Comparison of ENCODE assay signal across 11 mouse cellular contexts in the genomic region with DNA sequence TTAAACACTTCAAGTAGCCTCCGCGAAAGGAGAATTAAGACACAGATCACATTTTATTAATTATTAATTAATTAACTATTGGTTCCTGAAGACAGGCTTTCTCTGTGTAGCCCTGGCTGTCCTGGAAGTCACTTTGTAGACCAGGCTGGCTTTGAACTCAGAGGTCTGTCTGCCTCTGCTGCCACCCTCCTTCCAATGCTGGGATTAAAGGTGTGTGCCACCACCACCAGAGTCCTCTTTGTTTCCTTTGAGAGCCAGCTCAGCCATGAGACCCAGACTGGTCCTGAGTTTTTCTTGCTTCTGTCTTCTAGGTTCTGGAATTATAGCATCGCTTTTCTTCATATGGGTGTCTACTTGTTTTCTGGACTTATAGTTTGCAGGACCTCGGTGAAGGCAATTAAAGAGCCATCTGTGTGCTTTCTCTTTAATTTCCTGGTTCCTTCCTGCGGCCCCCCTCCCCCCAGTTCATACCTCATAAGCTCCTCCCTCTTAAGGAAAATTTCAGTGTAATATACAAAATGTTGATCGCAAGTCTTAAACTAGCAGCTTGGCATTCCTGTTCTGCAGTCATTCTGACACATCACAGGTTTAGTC. TPM values are rescaled to one million over a fixed set of nuclear protein-coding genes. Genes with fewer than 3 reads are reported as not detected.
DNase-seq lines count a peak whose midpoint lies in the region; ATAC-seq and TF ChIP-seq lines count a peak whose summit lies in the region.
"Had no signal": no experiment of that assay in that cellular context is flagged by ENCODE, and none has a peak within 500 bp of the region (broad histone marks: within the 10 kb centered on the region; RNA-seq: fewer than 3 reads in every experiment).

No protein-coding gene starts in this region.

- H3K27me3 ChIP-seq in heart, embryonic 10.5 days (ENCODE audit: insufficient read depth, poor library complexity, severe bottlenecking): no peaks in the 10 kb centered on the region
- no peaks in the 10 kb centered on the region for H3K27me3 ChIP-seq in neural tube, embryonic 11.5 days (ENCODE audit: control insufficient read depth, insufficient read depth, low read length)
- no peaks in the 10 kb centered on the region for H3K27me3 ChIP-seq in limb, embryonic 12.5 days
- no peaks in the 10 kb centered on the region for H3K27me3 ChIP-seq in stomach, postnatal 0 days (ENCODE audit: control insufficient read depth, insufficient read depth, low read length)
- H3K27me3 ChIP-seq: megakaryocyte, embryonic 14.5 days had no signal

- H3K4me1 ChIP-seq in heart, embryonic 10.5 days: peaks cover 17% of the 10 kb centered on the region
- H3K4me1 ChIP-seq in neural tube, embryonic 11.5 days (ENCODE audit: control insufficient read depth, insufficient read depth, low read length): peaks cover 10% of the 10 kb centered on the region
- peaks cover 38% of the 10 kb centered on the region for H3K4me1 ChIP-seq in limb, embryonic 12.5 days (replicated peaks)
- no peaks in the 10 kb centered on the region for H3K4me1 ChIP-seq in stomach, postnatal 0 days (replicated peaks; ENCODE audit: control insufficient read depth, insufficient read depth)

- H3K4me3 ChIP-seq in heart, embryonic 10.5 days: no peak overlapping the region
- no peak overlapping the region for H3K4me3 ChIP-seq in neural tube, embryonic 11.5 days (ENCODE audit: low read depth, low read length)
- no peak overlapping the region; the same call in 1 of the 2 replicates for H3K4me3 ChIP-seq in limb, embryonic 12.5 days (replicated peaks)
- 0 out of 2 replicates have a peak overlapping the region, but pooled peaks have one; percentile 0 for H3K4me3 ChIP-seq in stomach, postnatal 0 days (ENCODE audit: low read depth, low read length)
- H3K4me3 ChIP-seq: megakaryocyte, embryonic 14.5 days had no signal

- TF ChIP-seq CTCF in stomach, postnatal 0 days (IDR thresholded peaks at IDR 0.05; ENCODE audit: low read depth): no peak

- no peak for DNase-seq in heart, embryonic 10.5 days (ENCODE audit: low spot score)
- DNase-seq in heart, adult 8-10 months (ENCODE audit: low spot score): no peak
- DNase-seq in neural tube, embryonic 11.5 days (ENCODE audit: low spot score): peak; percentile 28
- no peak for DNase-seq in neural tube, embryonic 10.5 days (ENCODE audit: extremely low spot score, low spot score)
- no peak for DNase-seq in stomach, postnatal 0 days (ENCODE audit: low spot score)
- DNase-seq in adrenal gland, postnatal 36 days: no peak
- DNase-seq in cerebellum, postnatal 4 days (ENCODE audit: low spot score in 2 of 2): no peak
- DNase-seq: B cell, adult 2 months; kidney, adult 2 months had no signal

- H3K27ac ChIP-seq in heart, embryonic 10.5 days: peak overlapping the region; percentile 67
- H3K27ac ChIP-seq in neural tube, embryonic 11.5 days (ENCODE audit: low read depth, low read length): 0 out of 2 replicates have a peak overlapping the region, but pooled peaks have one; percentile 29
- H3K27ac ChIP-seq in limb, embryonic 12.5 days: peak overlapping the region; percentile 76
- peak overlapping the region; percentile 42; the same call in 1 of the 2 replicates for H3K27ac ChIP-seq in stomach, postnatal 0 days (replicated peaks)

- no peak for TF ChIP-seq EP300 in stomach, postnatal 0 days (optimal IDR thresholded peaks at IDR 0.05)

- ATAC-seq in neural tube, embryonic 11.5 days (ENCODE audit: insufficient read depth, low FRiP score, low TSS enrichment): no peak
- 0 out of 2 replicates have a peak, but pooled peaks have one; percentile 4 for ATAC-seq in limb, embryonic 12.5 days (ENCODE audit: insufficient number of reproducible peaks, insufficient read depth, low FRiP score, low TSS enrichment, low read depth)
- peak; percentile 24; the same call in 1 of the 2 replicates for ATAC-seq in stomach, postnatal 0 days (ENCODE audit: low FRiP score, low TSS enrichment)

- peak overlapping the region; percentile 5 for H3K4me2 ChIP-seq in neural tube, embryonic 11.5 days (ENCODE audit: low read depth)
- peak overlapping the region; percentile 42 for H3K4me2 ChIP-seq in limb, embryonic 12.5 days
- H3K4me2 ChIP-seq in stomach, postnatal 0 days (replicated peaks; ENCODE audit: low read depth): peak overlapping the region; percentile 0; the same call in 1 of the 2 replicates

- no peaks in the 10 kb centered on the region for H3K9me3 ChIP-seq in heart, embryonic 10.5 days
- no peaks in the 10 kb centered on the region for H3K9me3 ChIP-seq in neural tube, embryonic 11.5 days (ENCODE audit: control insufficient read depth, low read length)
- H3K9me3 ChIP-seq in limb, embryonic 12.5 days: no peaks in the 10 kb centered on the region
- no peaks in the 10 kb centered on the region for H3K9me3 ChIP-seq in stomach, postnatal 0 days (ENCODE audit: control insufficient read depth, low read length)
- H3K9me3 ChIP-seq: megakaryocyte, embryonic 14.5 days had no signal

- H3K36me3 ChIP-seq in heart, embryonic 10.5 days: no peaks in the 10 kb centered on the region
- no peaks in the 10 kb centered on the region for H3K36me3 ChIP-seq in neural tube, embryonic 11.5 days (ENCODE audit: control insufficient read depth, insufficient read depth, low read length)
- H3K36me3 ChIP-seq in limb, embryonic 12.5 days: no peaks in the 10 kb centered on the region
- H3K36me3 ChIP-seq in stomach, postnatal 0 days (ENCODE audit: control insufficient read depth, insufficient read depth, low read length): no peaks in the 10 kb centered on the region

- WGBS in heart, embryonic 10.5 days: 74% methylated on average over 6 of the region's 6 CpGs
- 66% methylated on average over 6 of the region's 6 CpGs for WGBS in neural tube, embryonic 11.5 days
- WGBS in limb, embryonic 12.5 days: 41% methylated on average over 6 of the region's 6 CpGs
- 54% methylated on average over 6 of the region's 6 CpGs for WGBS in stomach, postnatal 0 days

- H3K9ac ChIP-seq in neural tube, embryonic 11.5 days (ENCODE audit: low read length): no peak overlapping the region
- H3K9ac ChIP-seq in limb, embryonic 12.5 days (replicated peaks): no peak overlapping the region
- no peak overlapping the region for H3K9ac ChIP-seq in stomach, postnatal 0 days (ENCODE audit: low read length)

RNA-seq across cellular contexts. Expression of gene Tmpo, which starts 47.9 kb away (rescaled TPM):
- 142 and 192 TPM in 2 replicates for polyA plus RNA-seq in heart, embryonic 10.5 days (2016; fragmentation: Nextera tagmentation; extraction: Ambion mirVana)
- 10 to 100 TPM; 36.7 to 45.0 (median 41.1) TPM for total RNA-seq in heart, adult 8-10 months (2022)
- 286 and 314 TPM in 2 replicates for polyA plus RNA-seq in neural tube, embryonic 11.5 days (2014; fragmentation: Nextera tagmentation; extraction: Ambion mirVana)
- 436 and 444 TPM in 2 replicates for polyA plus RNA-seq in limb, embryonic 12.5 days (2016; fragmentation: Nextera tagmentation; extraction: Ambion mirVana)
- 57.1 and 59.6 TPM in 2 replicates for polyA plus RNA-seq in stomach, postnatal 0 days (2015; fragmentation: Nextera tagmentation; extraction: Ambion mirVana)
- 100 to 1,000 TPM in 1 of 2 experiments, 10 to 100 TPM in 1; 95.1 to 105 TPM for total RNA-seq in adrenal gland, postnatal 36 days (2021)
